Mouse (Mus musculus) left cerebral cortex, postnatal 36 days (tissue): ENCODE data around the gene Fthl17b. TPM values are rescaled to one million over a fixed set of nuclear protein-coding genes. Genes with fewer than 3 reads are reported as not detected.
"Not testable (repeated sequence)": the region's sequence is repeated elsewhere in the genome, so short reads cannot be mapped to it uniquely, and the experiment has no call there.

Source experiments
- DNase-seq, 2 experiments: peaks; one replicate each; pipeline ENCODE4 v3.0.0; 2021 to 2022; ENCODE audit warnings: low spot score in 2 of 2, mixed read lengths in 1 of 2
- intact Hi-C: fragments of 180-260 bp; cut with DNase I; formaldehyde crosslinking; loops from one replicate; pipeline ENCODE4 v1.15.1; 2025
- total RNA-seq, 2 experiments: library from RNA; stranded (reverse); gene quantifications; 2 replicates each; pipeline ENCODE4 v1.2.3; 2021

The Fthl17b gene
- not detected for total RNA-seq

DNA sequence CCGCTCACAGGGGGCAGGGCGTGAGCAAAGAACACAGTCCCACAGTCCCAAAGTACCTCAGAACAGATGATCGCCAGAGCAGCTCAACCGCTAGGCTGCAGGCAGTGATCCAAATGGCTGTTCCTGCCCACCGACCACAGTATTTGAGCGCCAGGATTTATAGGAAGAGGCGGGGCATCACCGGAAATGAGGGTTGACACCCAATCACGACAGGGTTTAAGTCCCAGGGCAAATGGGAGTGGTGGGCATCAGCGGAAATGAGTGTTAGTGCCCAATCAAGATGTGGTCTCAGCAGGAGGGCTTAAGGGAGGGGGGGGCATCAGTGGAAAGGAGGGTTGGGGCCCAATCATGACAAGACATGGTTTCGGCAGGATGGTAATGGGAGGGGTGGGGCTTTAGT, at the start of gene Fthl17b:
Gene Fthl17b, minus strand, starts transcription at position 101 of the 400 bp plus-strand sequence.
- intact Hi-C loops, DNase-seq: not testable (repeated sequence)

- intact Hi-C loops, DNase-seq: not testable (repeated sequence)
Measured at GRCm38 (mm10) chrX:8986655-8987054, 23.9 kb upstream of the Fthl17b start, which contains the start of gene Fthl17d. TSS of gene Fthl17d (minus strand) at chrX:8986755.

- DNase-seq, intact Hi-C loops: not testable (repeated sequence)
Measured at GRCm38 (mm10) chrX:8976459-8976858, 13.7 kb upstream of the Fthl17b start, which contains the start of gene Fthl17c. TSS of gene Fthl17c (minus strand) at chrX:8976559.

DNA sequence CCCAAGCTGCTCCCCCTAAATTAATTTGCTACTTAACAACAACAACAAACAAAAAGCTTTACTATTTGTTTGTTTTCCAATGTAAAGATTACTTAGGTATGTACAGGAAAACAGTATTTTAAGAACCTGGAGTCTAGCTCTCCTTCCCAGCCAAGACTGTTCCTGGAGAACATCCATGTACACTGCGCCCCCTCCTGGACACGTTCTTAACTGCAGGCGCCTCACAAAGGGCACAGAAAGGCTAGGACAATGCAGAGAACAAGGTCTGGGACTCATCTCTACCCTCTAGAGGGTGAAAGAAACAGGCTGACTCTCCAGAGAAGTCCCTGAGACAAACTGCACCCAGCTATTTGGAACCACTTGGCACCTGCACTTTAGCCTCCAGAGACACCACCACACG, 1.8 kb upstream of the Fthl17b start:
- intact Hi-C loops, DNase-seq: not testable (repeated sequence)

DNA sequence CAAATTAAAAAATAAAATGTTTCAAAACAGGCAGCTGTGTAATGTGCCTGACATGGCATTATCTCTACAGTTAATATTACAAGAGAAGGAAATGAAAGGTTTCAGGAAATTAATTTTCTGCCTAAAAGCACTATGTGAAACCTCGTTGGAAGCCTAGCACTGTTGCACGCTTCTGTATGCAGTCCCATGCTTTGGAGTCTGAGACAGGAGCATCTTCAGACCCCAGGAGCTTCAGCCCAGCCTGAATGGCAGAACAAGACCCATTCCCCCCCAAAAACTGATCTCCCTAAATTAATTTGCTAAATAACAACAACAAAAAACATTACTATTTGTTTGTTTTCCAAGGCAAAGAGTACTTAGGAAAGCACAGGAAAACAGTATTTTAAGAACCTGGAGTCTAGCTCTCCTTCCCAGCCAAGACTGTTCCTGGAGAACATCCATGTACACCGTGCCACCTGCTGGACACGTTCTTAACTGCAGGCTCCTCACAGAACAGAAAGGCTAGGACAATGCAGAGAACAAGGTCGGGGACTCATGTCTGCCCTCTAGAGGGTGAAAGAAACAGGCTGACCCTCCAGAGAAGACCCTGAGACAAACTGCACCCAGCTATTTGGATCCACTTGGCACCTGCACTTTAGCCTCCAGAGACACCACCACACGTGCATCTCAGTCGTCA, 14.5 kb downstream of the Fthl17b start:
- intact Hi-C loops, result loop anchor here (10.0 kb wide), 1 partner anchor 53 kb away; the partner anchor contains the start of gene B630019K06Rik
- DNase-seq, result peak; percentile 71 to 84

DNA sequence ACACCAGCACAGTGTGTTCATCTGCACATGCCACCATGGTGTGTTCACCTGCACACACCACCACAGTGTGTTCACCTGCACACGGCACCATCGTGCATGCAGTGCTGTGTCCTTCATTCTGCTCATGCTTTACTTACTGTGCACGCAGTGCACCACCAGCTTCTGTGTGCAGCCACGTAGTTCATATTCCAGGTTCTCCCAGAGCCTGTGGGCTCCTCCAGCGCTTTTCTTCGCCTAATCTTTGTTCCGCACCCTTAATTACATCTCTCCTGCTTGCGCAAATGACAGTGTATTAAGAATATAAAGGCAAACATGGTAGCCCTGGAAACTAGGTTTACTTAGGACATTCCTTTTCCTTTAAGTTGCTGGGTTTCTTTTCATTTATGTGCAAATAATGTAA, 18.7 kb downstream of the Fthl17b start:
- intact Hi-C loops, result loop anchor here (10.0 kb wide), 1 partner anchor 49 kb away; the partner anchor contains the start of gene B630019K06Rik
- no peak for DNase-seq

DNA sequence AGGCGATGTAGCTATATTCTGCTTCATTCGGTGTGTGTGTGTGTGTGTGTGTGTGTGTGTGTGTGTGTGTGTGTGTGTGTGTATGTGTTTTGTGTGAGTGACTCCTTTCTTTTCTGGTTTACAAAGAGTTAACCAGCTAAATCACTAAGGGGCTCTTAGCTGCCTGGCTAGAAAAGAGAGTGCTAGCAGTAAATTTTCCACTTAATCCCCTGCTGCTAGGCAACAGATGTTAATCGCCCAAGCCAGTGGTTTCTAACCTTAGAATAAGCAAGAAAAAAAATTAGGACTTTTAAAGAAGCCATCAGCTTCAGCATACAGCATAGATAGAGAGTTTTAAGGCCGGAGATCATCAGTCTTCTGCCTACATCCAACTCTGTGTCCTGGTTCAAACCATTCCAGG, 35.5 kb downstream of the Fthl17b start:
- DNase-seq, result no peak
- intact Hi-C loops, result loop anchor here (10.0 kb wide), 1 partner anchor 93 kb away; no protein-coding TSS in a partner anchor

GRCm38 (mm10) chrX:8921813-8922607, 40.8 kb downstream of the Fthl17b start:
- intact Hi-C loops, result loop anchor here (10.0 kb wide), 1 partner anchor 87 kb away; no protein-coding TSS in a partner anchor
- DNase-seq, result no peak

DNA sequence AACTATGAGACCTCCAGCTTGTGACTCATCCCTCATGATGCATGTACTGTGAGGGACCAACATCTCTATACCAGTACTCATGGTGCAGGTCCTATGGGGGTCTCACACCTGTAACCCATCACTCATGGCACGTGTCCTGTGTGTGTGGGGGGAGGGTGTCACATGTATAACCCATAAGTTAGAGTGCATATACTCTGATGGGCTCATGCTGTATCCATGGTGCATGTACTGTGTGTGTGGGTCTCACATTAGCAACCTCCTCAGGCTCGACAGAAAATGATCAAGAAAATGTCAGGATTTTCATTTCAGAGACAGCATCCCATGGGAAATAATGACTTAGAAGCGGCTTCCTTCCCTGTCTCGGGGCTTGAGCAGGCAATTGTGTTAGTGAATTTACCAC, 41.7 kb downstream of the Fthl17b start:
- no peak for DNase-seq
- intact Hi-C loops, result loop anchor here (10.0 kb wide), 1 partner anchor 86 kb away; no protein-coding TSS in a partner anchor

Other genes with a start within 250 kb of the Fthl17b start
- gene Ssx9, start 214.5 kb downstream of the Fthl17b start, total RNA-seq, result not detected
- not detected for gene Ssxb5, start 159.3 kb downstream of the Fthl17b start, total RNA-seq
- gene Gm6592, start 119.0 kb downstream of the Fthl17b start, total RNA-seq, result not detected
- gene Gm5751, start 88.7 kb downstream of the Fthl17b start, total RNA-seq, result not detected
- gene B630019K06Rik, start 70.6 kb downstream of the Fthl17b start, total RNA-seq, result 10 to 100 TPM; 29.4 to 34.5 TPM
- not detected for gene Fthl17c, start 13.6 kb upstream of the Fthl17b start, total RNA-seq
- not detected for gene Fthl17d, start 23.8 kb upstream of the Fthl17b start, total RNA-seq
- not detected for gene Fthl17e, start 70.5 kb upstream of the Fthl17b start, total RNA-seq
- not detected for gene Fthl17f, start 100.0 kb upstream of the Fthl17b start, total RNA-seq
- not detected for gene 4930402K13Rik, start 141.6 kb upstream of the Fthl17b start, total RNA-seq
- gene Lancl3, start 236.9 kb upstream of the Fthl17b start, total RNA-seq, result 1 to 10 TPM; 5.8 to 6.9 TPM